Mouse (Mus musculus) thymus, postnatal 36 days (tissue): ENCODE data around the gene Kank1.
A peak's percentile ranks its signal among the peaks of the same experiment; 100 is the strongest.

Experiments used
- DNase-seq, 2 experiments: peaks; one replicate each; pipeline ENCODE4 v3.0.0; 2022; ENCODE audit warnings: mixed read lengths in 2 of 2

Kank1 gene

DNA sequence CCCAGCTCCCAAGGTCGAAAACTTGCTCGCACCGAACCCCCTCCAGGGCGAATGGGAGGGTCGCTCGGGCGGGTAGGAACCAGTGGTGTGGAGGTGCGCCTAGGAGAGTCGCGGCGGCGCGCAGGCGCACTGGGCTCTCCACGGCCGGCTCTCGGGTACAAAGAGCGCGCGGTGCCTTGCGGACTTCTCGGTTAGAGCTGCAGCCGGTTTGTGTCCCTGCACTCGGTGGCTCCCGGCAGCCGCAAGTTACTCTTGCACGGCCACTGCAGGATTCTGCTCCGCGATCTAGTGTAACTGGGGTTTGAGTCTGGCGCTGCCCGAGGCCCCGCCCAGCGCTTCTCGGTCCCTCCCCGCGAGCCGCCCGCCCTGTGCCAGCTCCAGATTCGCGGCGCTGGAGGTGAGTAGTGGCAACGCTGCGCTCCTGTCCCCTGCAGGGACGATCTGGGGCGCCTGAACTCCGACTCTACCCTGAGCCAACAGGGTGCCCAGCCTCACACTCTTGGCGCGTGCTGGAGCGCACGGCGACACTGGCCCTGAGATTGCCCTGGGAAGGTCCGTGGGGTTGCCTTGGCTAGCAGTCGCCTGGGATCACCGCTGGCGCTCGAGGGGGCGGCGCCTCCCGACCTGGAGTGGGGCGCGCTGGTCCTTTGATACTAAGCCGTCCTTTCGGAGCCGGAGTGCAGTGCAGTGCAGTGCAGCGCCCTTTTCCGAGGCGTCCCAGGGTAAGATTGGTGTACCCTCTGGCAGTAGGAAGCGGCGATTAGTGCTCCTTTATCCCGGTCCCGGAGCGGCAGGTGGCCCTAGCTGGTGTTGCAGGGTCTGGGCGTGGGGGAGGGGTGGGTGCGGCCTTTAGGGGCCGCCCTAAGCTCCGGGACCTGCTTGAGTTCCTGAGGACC, at the start of gene Kank1:
Kank1 (plus strand) TSS at position 380 of the 896 bp plus-strand sequence.
- peak; percentile 37 to 44 for DNase-seq

DNA sequence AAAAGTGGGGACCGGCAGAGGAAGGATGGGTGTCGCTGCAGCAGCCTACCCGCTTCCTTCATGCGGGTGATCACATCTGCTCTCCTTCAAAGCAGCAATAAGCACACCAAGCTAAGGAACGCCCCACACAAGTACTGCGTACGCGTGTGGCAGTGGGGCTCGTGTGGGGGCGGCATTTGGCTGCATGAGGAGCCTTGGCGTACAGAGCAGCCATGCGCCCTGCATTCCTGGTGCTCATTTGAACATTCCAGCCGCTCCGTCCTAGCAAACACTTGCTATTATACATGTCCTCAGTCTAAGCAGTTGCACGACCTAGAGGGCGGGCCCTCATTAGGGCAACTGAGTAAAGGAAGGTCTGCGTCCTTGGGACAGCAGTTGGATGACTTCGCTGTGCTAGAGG, 49.1 kb upstream of the Kank1 start:
- DNase-seq, result no peak

DNA sequence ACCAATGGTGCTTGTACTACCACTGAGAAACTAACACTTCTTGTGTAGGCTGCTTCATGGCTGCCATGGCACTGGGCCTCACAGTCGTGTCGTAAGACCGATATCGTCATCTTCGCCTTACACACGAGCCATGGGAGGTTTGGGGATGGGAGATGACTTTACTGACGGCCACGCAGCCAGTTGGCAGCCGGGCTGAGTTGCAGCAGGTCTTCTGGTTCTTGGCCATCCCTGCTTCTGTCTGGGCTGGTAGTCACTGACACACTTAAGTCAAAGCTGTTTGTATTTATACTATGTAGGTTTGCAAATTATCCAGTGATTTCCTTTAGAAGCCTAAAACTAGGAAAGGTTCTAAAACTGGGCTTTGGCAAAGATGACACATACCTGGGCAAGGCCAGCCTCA, 43.0 kb upstream of the Kank1 start:
- DNase-seq, result no peak

DNA sequence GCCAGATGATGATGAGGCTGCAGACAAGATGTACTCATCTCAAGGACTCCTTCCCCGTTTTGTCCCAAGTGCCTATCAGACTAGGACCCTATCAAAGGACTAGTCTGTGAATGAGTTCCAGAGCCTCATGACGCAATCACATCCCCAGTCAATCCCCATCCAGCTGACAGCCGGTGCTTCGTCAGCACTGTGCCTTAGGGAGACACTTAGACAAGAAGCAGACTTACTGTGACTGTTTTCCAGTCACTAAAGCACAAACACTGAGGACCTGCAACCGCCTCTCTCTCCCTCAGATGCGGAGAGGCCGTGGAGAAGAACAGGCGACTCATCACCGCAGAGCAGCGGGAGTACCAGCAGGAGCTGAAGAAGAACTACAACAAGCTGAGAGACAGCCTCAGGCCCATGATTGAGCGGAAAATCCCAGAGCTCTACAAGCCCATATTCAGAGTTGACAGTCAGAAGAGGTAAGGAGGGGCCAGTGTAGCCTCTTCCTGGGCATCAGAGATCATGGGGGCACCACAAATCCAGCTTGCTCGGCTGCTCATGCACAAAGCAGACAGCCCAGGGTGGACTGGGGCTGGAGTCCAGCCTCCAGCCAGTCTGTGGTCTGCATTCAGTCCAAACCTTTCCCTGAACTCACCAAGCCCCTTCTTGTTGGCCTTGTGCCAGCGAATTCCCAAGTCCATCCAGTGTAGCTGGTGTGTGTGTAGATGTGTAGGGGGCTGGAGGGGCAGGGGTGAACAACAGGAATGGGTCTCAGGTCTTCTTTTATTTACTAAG, 36.5 kb upstream of the Kank1 start:
- no peak for DNase-seq

DNA sequence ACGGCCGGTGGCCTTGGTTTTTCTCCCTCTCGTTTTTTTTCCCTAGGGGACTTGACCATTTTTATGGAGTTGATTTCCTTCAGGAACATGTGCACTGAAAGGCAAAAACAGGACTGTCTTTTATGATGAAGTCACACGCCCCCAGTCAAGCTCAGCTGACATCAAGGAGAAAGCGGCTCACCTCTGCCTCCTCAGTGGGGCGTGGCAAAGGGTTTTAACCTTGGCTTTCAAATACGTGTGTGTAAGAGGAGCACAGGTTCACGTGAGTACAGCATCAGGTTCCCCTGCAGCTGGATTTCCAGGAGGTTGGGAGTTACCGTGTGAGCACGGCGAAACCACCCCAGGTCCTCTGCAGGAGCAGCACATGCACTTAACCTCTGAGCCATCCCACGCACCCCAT, 33.7 kb upstream of the Kank1 start:
- no peak for DNase-seq

DNA sequence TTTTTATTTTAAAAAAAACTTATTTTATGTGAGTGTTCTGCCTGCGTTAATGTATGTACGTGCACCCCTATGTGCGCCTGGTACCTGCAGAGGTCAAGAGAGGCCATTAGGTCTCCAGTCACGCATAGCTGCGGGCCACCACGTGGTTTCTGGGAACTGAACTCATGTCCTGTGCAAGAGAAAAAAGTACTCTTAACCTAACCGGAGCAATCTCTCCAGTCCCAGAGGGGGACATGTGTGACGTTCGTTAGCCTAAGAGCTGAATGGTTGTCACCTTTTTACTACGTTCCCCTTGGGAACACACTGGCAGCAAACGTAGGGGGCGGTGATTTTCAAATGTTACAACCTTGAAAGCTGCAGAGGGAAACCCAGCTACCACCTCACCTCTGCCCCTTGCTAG, 29.8 kb upstream of the Kank1 start:
- no peak for DNase-seq

DNA sequence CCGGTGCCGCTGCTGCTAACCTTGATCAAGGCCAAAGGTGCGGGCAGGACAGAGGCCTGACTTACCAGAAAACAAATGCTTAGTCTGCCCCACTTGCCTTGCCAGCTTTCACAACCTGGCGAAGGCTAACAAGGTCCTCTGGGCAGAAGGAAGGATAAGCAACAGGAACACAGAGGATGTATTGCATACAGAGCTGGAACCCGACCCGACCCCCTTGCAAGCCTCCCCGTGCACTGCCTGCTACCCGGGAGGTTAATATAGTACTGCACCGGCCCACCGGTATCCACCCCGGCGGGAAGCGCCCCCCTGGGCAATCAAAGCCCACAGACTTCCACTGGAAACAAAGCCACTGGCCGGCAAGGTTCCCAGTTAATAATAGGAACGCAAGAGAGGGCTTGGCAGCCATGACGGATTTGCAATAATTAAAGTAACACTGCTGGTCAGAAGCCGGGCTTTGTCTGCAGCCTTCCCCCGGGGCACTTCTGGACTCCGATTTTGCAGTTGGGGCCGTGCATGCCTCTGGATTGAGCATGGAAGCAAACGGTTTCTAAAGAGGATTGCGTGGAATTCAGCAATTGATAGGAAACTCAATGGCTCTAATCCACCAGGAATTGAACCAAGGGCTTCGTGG, 28.9 kb upstream of the Kank1 start:
- DNase-seq, result no peak

DNA sequence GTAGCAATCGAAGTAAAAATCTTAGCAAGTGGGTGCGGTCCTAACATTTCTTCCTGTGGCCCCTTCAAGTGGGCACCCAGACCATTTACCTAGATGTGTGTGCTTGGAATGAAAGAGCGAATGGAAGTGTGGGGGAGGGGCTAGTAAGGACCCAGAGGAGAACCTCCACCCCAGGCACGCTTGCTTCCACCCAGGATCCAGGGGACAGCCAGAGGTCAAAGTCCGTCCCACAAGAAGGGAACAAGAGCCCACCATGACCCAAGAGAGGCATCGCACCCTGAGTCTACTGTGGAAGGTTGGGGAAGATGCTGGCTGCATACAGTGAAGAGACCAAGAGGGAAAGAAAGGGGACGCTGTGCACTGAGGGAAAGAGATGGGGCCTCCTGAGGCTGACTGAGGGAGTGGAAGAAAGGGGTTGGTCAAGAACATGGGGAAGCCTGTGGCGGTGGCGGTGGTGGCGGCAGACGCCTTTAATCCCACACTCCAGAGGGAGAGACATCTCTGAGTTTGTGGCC, 28.1 kb upstream of the Kank1 start:
- DNase-seq, result no peak

DNA sequence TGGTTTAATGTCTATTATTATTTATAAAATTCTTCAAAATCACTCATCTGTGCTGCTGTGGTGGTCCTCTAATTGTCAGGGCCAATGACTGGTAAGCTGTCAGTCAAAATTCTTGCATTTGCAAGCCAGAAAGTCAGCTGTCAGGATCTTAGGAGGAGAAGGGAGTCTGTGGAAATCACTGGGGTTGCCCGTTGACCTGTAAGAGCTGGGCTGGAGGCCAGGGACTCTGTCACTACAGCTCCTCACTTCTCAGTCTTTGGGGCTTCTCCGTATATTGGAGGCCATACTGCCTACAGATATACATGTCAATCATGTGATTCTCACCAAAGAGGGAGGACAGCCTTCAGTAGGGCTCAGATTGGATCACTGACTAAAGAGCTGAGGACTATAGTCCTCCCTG, 16.2 kb upstream of the Kank1 start:
- no peak for DNase-seq

DNA sequence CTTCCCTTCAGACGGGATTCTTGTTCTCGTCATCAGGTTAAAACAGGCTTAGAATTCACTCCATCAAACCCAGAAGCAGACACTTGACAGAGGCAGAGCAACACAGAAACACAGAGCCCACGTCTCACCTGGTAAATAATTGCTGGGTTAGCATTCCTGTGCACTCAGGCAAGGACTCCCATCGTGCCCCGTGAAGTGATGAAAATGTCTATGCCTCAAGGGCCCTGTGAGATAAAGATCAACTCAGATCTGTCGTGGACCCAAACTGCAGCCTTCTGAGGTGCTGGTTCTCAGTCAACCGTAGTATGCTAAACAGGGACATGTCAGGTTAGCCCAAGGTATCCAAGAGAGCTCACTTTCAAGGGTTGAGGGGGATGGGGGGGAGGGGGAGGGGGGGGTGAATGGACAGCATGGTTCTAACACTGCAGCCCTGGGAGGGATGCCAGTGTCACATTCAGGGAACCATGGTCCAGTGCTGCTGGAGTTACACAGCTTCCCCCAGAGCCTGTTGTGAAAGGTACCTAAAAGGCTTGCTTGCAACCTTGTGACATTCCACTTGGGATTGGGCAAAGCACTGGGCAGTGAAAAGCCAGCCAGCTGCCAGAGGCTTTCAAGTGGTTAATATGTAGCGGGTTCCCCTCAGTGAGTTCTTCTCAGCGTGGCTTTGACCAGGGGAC, 14.7 kb upstream of the Kank1 start:
- no peak for DNase-seq

DNA sequence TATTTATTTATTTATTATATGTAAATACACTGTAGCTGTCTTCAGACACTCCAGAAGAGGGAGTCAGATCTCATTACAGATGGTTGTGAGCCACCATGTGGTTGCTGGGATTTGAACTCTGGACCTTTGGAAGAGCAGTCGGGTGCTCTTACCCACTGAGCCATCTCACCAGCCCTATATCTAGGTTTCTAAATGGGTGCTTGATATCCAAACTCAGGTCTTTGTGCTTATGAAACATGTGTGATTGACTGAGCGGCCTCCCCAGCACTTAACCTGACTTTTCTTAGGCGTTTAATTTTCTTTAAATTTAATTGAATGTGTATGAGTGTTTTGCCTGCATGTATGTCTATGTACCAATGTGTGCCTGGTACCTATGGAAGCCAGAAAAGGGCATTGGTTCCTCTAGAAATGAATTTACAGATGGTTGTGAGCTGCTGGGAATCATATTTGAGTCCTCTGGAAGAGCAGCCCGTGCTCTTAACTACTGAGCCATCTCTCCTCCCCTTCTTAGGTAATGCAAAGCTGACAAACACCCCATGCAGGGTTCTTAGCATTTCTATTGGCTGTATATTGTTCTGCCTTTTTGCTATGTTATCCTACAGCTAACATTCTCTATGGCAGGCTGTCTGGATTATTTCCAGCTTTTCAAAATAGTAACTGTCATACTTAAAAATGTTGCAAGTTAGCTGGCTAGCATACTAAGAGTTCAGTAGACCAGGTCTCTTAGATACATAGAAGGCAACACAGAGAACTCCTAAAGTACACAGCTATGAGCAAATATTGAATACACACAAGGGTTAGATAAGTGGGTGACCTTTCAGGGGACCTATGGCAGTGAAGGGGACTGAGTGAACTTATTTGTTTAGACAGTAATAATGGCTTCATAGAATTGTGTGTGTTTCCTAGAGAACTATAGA, 6.5 kb upstream of the Kank1 start:
- no peak for DNase-seq

DNA sequence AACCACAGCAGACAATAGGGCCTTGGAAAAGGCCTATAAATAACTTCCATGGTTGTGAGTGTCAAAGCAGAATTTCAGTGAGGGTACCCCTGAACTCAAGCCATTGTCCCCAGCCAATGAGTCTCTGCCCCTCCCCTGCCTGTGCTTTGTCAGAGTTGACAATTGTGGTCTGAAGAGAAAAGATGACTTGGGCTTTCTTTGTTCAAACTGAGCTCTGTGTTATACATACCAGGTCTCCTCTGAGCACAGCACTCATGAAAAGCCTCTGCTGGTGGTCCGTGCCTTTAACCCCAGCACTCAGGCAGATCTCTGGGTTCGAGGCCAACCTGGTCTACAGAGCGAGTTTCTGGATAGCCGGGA, 5.8 kb upstream of the Kank1 start:
- no peak for DNase-seq

DNA sequence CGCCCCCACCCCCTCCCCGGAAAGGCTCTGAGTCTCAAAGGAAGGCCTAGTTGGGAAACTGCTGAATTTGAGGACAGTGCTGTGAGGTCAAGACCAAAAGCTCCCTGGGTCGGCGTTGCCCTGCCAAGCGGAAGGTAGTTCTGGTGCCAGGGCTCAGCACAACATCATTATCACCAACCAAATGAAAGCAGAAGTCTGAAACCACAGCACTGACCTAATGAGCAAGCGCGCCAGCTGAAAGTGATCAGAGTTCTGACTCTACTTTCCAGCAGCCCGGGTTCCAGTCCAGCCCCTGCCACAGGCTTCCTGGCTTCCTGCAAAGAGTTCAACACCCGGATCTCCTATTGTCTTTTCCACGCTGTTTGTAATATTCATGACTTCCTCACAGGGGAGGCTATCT, 4.7 kb upstream of the Kank1 start:
- no peak for DNase-seq

DNA sequence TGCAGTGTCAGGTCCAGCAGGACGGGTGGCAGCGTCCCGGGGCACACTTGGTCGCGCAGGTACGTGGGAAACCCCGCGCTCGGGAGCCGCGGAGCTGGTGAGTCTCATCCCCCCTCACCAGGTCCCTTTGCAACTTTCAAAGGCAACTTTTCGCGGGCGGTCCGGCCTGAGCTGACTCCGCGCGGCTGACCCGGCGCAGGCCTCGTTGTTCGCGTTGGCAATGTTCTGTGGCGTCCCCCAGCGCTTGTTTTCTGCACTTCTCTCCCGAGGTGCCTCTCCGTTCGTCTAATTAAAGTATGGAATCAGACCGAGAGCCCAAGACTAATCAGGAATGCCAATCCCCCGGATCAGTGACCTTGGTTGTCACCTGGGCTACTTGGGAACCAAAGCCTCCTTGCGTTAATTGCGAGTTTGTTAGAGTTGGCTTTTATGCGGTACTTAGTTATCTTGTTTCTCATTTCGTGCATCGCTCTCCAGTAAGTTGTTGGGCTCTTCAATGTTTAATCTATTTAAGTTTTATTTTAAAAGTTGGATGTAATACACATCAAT, 791 bp downstream of the Kank1 start:
- DNase-seq, result no peak

DNA sequence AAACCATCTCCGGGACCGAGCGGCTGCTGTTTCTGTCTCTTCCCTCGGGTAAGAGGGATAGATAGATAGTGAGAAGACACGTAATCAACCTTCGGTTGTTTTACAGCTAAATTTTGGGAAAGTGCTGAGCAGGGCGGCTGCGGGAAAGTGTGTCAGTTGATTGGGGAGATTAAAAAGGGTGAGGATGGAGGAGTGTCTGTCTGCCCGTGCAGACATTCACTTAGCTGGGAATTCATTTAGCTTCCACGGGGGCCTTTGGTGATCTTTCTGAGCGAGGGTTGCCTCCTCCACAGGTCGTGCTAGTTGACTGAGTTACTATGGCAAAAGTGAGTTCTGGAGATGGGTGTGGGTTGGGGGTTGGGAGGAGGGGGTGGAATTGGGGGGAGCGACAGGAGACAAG, 1.3 kb downstream of the Kank1 start:
- no peak for DNase-seq

DNA sequence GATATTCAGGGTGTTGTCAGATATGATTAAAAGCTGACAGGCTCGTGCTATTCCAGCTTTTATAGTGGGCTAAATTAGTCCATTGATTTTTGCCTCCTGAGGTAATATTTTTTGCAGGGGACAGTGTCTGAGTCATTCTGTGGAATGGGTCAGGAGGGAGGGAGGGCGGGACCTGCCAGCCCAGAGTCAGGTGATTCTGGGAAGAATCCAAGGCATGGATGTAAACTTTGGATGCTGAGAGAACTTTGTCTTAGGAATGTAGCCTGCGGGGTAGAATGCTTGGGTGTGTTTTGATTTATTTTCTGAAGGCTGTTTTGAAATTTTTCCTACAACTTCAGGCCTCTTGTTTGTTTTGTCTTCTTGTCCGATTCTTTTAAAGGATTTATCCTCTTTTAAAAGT, 6.8 kb downstream of the Kank1 start:
- no peak for DNase-seq

DNA sequence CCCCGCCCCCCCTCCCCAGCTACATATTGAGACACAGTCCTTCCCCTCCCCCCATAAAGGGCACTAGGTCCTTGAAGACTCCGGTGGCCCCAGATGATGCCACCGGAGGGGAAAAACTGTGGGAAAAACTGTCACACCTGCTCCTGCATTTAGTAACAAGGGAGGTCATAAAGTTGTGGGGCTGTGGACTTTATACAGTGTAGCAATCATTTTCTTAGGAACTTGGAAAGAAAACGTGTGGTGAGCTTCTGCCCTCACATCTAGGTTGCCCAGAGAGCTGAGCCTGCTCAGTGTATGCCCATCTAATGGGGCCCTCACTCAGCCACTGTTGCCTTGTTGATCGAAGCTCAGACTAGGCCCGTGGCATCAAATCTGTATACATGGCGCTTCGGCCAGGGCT, 9.3 kb downstream of the Kank1 start:
- DNase-seq, result no peak

DNA sequence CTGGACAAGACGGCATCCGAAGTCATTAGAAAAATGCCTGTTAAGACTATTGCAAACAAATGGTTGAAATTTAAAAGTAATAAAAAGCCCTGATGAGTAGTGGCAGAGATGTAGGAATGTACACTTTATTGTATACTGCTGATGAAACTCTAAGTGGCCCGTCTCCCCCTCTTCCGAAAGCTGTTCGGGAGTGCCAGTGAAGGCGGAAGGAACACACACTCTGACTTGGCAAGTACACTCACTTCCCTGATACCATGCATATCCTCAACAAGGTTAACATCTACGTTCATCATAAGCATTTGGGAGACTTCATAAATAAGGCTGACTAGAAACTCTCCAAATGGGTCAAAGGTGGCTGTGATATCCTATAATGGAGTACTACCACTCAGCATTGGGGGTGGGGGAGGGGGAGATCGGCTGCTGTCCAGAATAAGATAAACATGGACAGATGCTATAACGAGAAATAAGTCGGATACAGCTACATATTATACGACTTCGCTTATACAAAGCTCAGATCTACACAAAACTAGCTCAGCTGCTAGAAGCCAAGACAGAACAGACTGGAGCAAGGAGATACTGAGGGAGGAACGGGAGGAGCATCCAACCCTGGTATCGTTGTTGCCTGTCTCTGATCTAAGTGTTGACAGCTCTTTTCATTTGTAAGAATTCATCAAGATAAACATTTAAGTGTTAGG, 11.2 kb downstream of the Kank1 start:
- DNase-seq, result no peak

DNA sequence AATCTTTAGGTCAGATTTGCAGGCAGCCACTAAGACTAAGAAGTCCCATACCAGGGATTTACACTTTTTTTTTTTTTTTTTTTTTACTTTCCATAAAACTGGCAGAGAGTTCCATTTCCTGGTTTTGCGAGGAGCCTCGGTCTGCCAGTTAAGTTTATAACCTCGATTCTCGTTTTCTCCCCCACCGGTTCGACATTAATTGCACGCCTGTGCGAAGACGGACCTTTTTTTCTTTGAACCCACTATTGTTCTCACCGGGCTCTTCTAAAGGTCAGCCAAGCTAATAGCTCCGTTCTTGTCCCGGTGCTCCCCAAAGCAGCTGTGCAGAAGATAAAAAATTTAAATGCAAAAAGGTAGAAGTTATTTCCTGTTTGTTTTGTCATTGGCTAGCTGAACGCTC, 12.5 kb downstream of the Kank1 start:
- DNase-seq, result no peak

DNA sequence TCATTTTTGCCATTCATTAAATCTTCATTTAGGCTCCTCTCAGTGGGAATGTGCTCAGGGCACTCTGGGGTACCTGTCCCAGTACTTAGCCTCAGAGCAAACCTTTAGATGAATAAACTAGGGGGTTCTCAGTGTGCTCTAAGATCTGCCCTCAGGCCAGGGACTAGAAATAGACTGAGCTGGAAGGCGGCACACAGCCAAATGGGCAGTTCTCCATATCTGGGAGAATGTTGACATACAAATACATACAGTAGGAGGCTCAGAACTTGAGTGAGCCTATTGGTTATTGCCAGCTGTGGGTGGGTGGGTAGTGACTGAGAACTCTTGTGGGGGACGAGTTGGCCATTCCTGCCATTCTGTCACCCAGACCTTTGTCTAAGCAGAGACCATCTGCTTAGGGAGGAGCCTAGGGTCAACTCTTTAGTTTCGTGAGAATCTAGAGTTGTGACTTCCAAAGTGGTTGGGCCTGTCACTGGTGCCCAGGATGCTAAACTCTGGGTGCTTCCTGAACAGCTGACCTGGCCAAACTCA, 14.9 kb downstream of the Kank1 start:
- no peak for DNase-seq

DNA sequence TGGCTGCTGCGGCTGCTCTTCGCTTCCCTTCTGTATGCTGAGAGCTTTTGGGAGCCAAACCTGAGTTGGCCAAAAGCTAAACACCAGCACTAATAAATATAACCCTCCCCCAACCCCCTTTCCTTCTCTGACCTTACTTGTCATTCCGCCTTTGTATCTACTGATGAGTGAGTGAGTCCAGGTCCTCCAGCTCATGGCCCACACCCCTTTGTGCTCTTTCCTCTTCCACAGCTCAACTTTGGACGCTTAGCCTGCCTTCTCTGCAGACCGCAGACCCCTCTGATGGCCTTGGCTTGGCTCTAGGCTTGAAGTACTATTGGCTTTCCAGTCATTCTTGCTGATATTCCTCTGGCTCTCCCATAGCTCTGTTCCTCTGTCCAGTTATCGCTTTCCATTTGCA, 16.4 kb downstream of the Kank1 start:
- no peak for DNase-seq
